Mouse (Mus musculus) heart, postnatal 0 days (tissue): ENCODE measurements around the gene Cdon. TPM values are rescaled to one million over a fixed set of nuclear protein-coding genes. Genes with fewer than 3 reads are reported as not detected.

Source experiments
- ATAC-seq: fragments of 200-750 bp; cut with Nextera tagmentation; 2 replicates; pipeline ENCODE4 v1.8.0; 2017; ENCODE audit warnings: low read depth, moderate number of reproducible peaks, moderate library complexity; ENCODE audit not compliant: insufficient read depth
- DNase-seq: peaks from one replicate; pipeline ENCODE4 v3.0.0-alpha.2; 2016; ENCODE audit warnings: low spot score
- H3K27ac ChIP-seq: fragments of 300-500 bp; sonication (generic); 2 replicates; pipeline ENCODE4 v1.5.1; 2014; ENCODE audit warnings: low read depth, mild to moderate bottlenecking
- H3K27me3 ChIP-seq: fragments of 300-500 bp; sonication (generic); 2 replicates; pipeline ENCODE4 v1.6.1; 2014; ENCODE audit warnings: low read length, mixed read lengths; ENCODE audit not compliant: control insufficient read depth, insufficient read depth
- H3K36me3 ChIP-seq: fragments of 300-500 bp; sonication (generic); replicated peaks from 2 replicates; pipeline ENCODE4 v1.6.1; 2014; ENCODE audit warnings: low read length, mixed read lengths; ENCODE audit not compliant: control insufficient read depth, insufficient read depth
- H3K4me1 ChIP-seq: fragments of 300-500 bp; sonication (generic); 2 replicates; pipeline ENCODE4 v1.6.1; 2014; ENCODE audit warnings: antibody characterized with exemption; ENCODE audit not compliant: control insufficient read depth, insufficient read depth
- H3K4me2 ChIP-seq: fragments of 300-500 bp; sonication (generic); 2 replicates; pipeline ENCODE4 v1.6.1; 2014; ENCODE audit warnings: low read depth, mild to moderate bottlenecking, low read length, moderate library complexity
- H3K4me3 ChIP-seq: fragments of 300-500 bp; sonication (generic); 2 replicates; pipeline ENCODE4 v1.5.1; 2014; ENCODE audit warnings: low read depth, low read length
- H3K9ac ChIP-seq: fragments of 300-500 bp; sonication (generic); replicated peaks from 2 replicates; pipeline ENCODE4 v1.6.1; 2014; ENCODE audit warnings: low read depth, low read length, mixed read lengths
- H3K9me3 ChIP-seq: fragments of 300-500 bp; sonication (generic); replicated peaks from 2 replicates; pipeline ENCODE4 v1.6.1; 2016; ENCODE audit warnings: low read length; ENCODE audit not compliant: control insufficient read depth
- CTCF ChIP-seq: IDR thresholded peaks from 2 replicates; pipeline ENCODE4 v1.5.1; 2016; ENCODE audit warnings: antibody characterized with exemption, control low read depth, low read depth
- EP300 ChIP-seq: IDR thresholded peaks from 2 replicates; pipeline ENCODE4 v1.6.1; 2016; ENCODE audit warnings: antibody characterized with exemption, low read depth
- WGBS: fragments of 180-500 bp; shearing (Covaris S2); extraction: QIAGEN DNeasy Blood & Tissue Kit; methylation state at CpG from one replicate; pipeline ENCODE4 v1.1.7; 2014; 5-methylcytosine and 5-hydroxymethylcytosine counted together
- polyA plus RNA-seq: library from polyadenylated mRNA; unstranded; fragments of >200 nt; fragmentation: Nextera tagmentation; extraction: Ambion mirVana; gene quantifications from 2 replicates; pipeline ENCODE4 v1.2.1, GENCODE M21; 2015
- total RNA-seq: library from RNA; depleted of rRNA; stranded (reverse); fragments of >200 nt; gene quantifications from 2 replicates; pipeline ENCODE4 v1.2.3, GENCODE M21; 2014; ENCODE audit warnings: low replicate concordance

Gene Cdon
- total and polyA plus RNA-seq, 2 experiments from 2014 or later: 2.3 to 36.4 TPM

DNA sequence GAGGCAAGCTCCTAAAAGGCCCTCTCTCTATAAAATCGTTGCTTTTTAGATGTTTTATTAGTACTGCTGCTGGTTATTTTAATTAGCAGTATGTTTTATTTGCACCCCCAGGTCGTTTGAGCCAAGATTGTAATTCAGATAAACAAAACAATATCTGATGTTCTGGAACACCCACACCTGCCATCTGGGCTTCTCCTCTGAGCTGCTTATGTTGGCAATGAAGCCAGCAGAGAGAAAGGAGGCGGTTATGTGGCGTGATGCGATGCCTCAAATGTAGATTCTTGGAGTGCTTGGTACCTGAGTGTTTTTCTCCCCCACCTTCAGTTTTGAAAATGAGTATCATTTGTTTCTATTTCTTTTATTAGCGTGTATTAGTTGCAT lies 18.1 kb downstream of the Cdon start:
- no peak overlapping the region for H3K27ac ChIP-seq
- WGBS: 70% methylated on average over 6 of the region's 6 CpGs
- 0 out of 2 replicates have a peak, but pooled peaks cover 3% of the 10 kb centered on the region for H3K4me1 ChIP-seq
- H3K9ac ChIP-seq: no peak overlapping the region
- ATAC-seq (no peak), DNase-seq (no peak)
- no peak overlapping the region for H3K4me3 ChIP-seq
- H3K27me3 ChIP-seq: no peaks in the 10 kb centered on the region
- no peak overlapping the region for H3K4me2 ChIP-seq
- H3K36me3 ChIP-seq: no peaks in the 10 kb centered on the region
- no peaks in the 10 kb centered on the region for H3K9me3 ChIP-seq
- TF ChIP-seq CTCF: no peak

- H3K27me3 ChIP-seq: no peaks in the 10 kb centered on the region
- H3K9ac ChIP-seq: no peak overlapping the region
- H3K4me3 ChIP-seq: no peak overlapping the region
- TF ChIP-seq CTCF (no peak), EP300 (no peak)
- no peak for ATAC-seq
- no peak overlapping the region for H3K27ac ChIP-seq
- H3K4me1 ChIP-seq: 0 out of 2 replicates have a peak, but pooled peaks cover 3% of the 10 kb centered on the region
- DNase-seq: no peak
- H3K36me3 ChIP-seq: no peaks in the 10 kb centered on the region
- H3K4me2 ChIP-seq: no peak overlapping the region
- no peaks in the 10 kb centered on the region for H3K9me3 ChIP-seq
Observed at GRCm38 (mm10) chr9:35439754-35440153, 18.8 kb downstream of the Cdon start.

DNA sequence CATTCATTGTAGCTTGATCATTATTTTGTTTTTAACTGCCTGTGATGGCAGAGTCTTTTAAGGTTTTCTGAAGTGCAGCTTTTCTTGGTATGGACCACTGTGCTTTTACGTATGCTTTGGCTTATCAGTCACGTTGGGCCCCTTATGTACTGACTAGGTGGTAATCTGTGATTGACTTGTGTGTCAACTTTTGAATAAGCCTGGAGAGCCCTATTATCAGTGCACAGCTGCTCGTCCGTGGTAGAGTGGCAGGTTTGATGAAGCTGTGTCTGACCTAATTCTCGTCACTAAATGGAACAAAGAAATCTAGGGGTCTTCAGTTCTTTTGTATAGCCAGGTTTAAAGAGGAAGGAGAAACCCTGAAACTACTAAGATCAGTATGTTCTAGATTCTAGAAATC lies 21.5 kb downstream of the Cdon start:
- 34% methylated on average over 5 of the region's 5 CpGs for WGBS
- H3K27me3 ChIP-seq: no peaks in the 10 kb centered on the region
- H3K27ac ChIP-seq: no peak overlapping the region
- no peak overlapping the region for H3K4me3 ChIP-seq
- no peak for TF ChIP-seq EP300
- TF ChIP-seq CTCF: no peak
- no peaks in the 10 kb centered on the region for H3K9me3 ChIP-seq
- 0 out of 2 replicates have a peak, but pooled peaks cover 3% of the 10 kb centered on the region for H3K4me1 ChIP-seq
- no peak overlapping the region for H3K9ac ChIP-seq
- H3K4me2 ChIP-seq: no peak overlapping the region
- H3K36me3 ChIP-seq: no peaks in the 10 kb centered on the region
- ATAC-seq (no peak), DNase-seq (no peak)

GRCm38 (mm10) chr9:35443618-35444511 lies 22.9 kb downstream of the Cdon start:
- Histone ChIP-seq H3K9ac (no peak overlapping the region), H3K4me3 (no peak overlapping the region), H3K4me1 (0 out of 2 replicates have a peak, but pooled peaks cover 3% of the 10 kb centered on the region), H3K9me3 (no peaks in the 10 kb centered on the region), H3K27me3 (no peaks in the 10 kb centered on the region), H3K27ac (no peak overlapping the region), H3K4me2 (no peak overlapping the region), H3K36me3 (no peaks in the 10 kb centered on the region)
- 79% methylated on average over 13 of the region's 13 CpGs for WGBS
- no peak for ATAC-seq
- DNase-seq: no peak
- TF ChIP-seq CTCF (no peak), EP300 (no peak)

- Histone ChIP-seq H3K4me2 (no peak overlapping the region), H3K9ac (no peak overlapping the region), H3K4me1 (0 out of 2 replicates have a peak, but pooled peaks cover 3% of the 10 kb centered on the region), H3K36me3 (no peaks in the 10 kb centered on the region), H3K4me3 (no peak overlapping the region), H3K27ac (no peak overlapping the region), H3K27me3 (no peaks in the 10 kb centered on the region), H3K9me3 (no peaks in the 10 kb centered on the region)
- TF ChIP-seq EP300 (no peak), CTCF (no peak)
- 73% methylated on average over 8 of the region's 8 CpGs for WGBS
- ATAC-seq (no peak), DNase-seq (no peak)
Observed at GRCm38 (mm10) chr9:35444512-35444886, 23.6 kb downstream of the Cdon start.

GRCm38 (mm10) chr9:35446916-35447315 lies 26.0 kb downstream of the Cdon start:
- no peak overlapping the region for H3K4me3 ChIP-seq
- no peaks in the 10 kb centered on the region for H3K36me3 ChIP-seq
- H3K4me2 ChIP-seq: no peak overlapping the region
- no peak overlapping the region for H3K27ac ChIP-seq
- TF ChIP-seq CTCF (no peak), EP300 (no peak)
- DNase-seq (no peak), ATAC-seq (no peak)
- 65% methylated on average over 4 of the region's 4 CpGs for WGBS
- H3K9ac ChIP-seq: no peak overlapping the region
- no peaks in the 10 kb centered on the region for H3K9me3 ChIP-seq
- 0 out of 2 replicates have a peak, but pooled peaks cover 3% of the 10 kb centered on the region for H3K4me1 ChIP-seq
- no peaks in the 10 kb centered on the region for H3K27me3 ChIP-seq
